Mouse (Mus musculus) MEL (cell line): ENCODE results near the gene Rapgef4. TPM values are rescaled to one million over a fixed set of nuclear protein-coding genes. Genes with fewer than 3 reads are reported as not detected.

Experiments used
- DNase-seq: peaks from one replicate; pipeline ENCODE4 v3.0.0; 2011; ENCODE audit warnings: low read depth, low spot score
- H3K27ac ChIP-seq: 2 replicates; pipeline ENCODE4 v1.5.1; 2012; ENCODE audit warnings: low read depth, mild to moderate bottlenecking, control low read depth, low read length, moderate library complexity; ENCODE audit not compliant: control insufficient read depth
- H3K27me3 ChIP-seq, 2 experiments: fragments of 150-350 bp in 1 of 2; sonication (generic) in 1 of 2; 2 replicates each; pipeline ENCODE4 v1.6.1; 2012; ENCODE audit warnings: low read length in 2 of 2, mild to moderate bottlenecking in 2 of 2, improper control_type of control experiment in 1 of 2, moderate library complexity in 1 of 2; ENCODE audit not compliant: insufficient read depth in 2 of 2, control insufficient read depth in 1 of 2
- H3K36me3 ChIP-seq, 2 experiments: 2 replicates each; pipeline ENCODE4 v1.6.1; 2012 to 2014; ENCODE audit warnings: low read length in 2 of 2, improper control_type of control experiment in 1 of 2, inconsistent platforms in 1 of 2, mild to moderate bottlenecking in 1 of 2; ENCODE audit not compliant: insufficient read depth in 2 of 2, control insufficient read depth in 1 of 2
- H3K4me1 ChIP-seq, 2 experiments: fragments of 150-350 bp in 1 of 2; sonication (generic) in 1 of 2; 2 replicates each; pipeline ENCODE4 v1.6.1; 2012; ENCODE audit warnings: low read length in 2 of 2, improper control_type of control experiment in 1 of 2, mild to moderate bottlenecking in 1 of 2; ENCODE audit not compliant: insufficient read depth in 2 of 2, control insufficient read depth in 1 of 2
- H3K4me3 ChIP-seq, 2 experiments: fragments of 150-350 bp in 1 of 2; sonication (generic) in 1 of 2; 2 replicates each; pipeline ENCODE4 v1.5.1; 2012; ENCODE audit warnings: low read depth in 2 of 2, low read length in 2 of 2, mild to moderate bottlenecking in 2 of 2, moderate library complexity in 2 of 2, control low read depth in 1 of 2, improper control_type of control experiment in 1 of 2; ENCODE audit not compliant: control insufficient read depth in 1 of 2, insufficient read depth in 1 of 2
- H3K79me2 ChIP-seq: 2 replicates; pipeline ENCODE4 v1.6.1; 2012; ENCODE audit warnings: mild to moderate bottlenecking, low read length, moderate library complexity; ENCODE audit not compliant: control insufficient read depth, poor library complexity, insufficient read depth
- H3K9ac ChIP-seq: 2 replicates; pipeline ENCODE4 v1.6.1; 2012; ENCODE audit warnings: low read depth, mild to moderate bottlenecking, control low read depth, low read length, moderate library complexity; ENCODE audit not compliant: control insufficient read depth, poor library complexity, severe bottlenecking
- H3K9me3 ChIP-seq: fragments of 150-350 bp; sonication (generic); replicated peaks from 2 replicates; pipeline ENCODE4 v1.6.1; 2012; ENCODE audit warnings: mild to moderate bottlenecking, low read length, improper control_type of control experiment, moderate library complexity; ENCODE audit not compliant: insufficient read depth
- BHLHE40 ChIP-seq: IDR thresholded peaks from 2 replicates; pipeline ENCODE4 v1.6.1; 2012; ENCODE audit warnings: low read depth, mild to moderate bottlenecking, inconsistent platforms, low read length, improper control_type of control experiment, borderline replicate concordance
- CHD2 ChIP-seq: IDR thresholded peaks from 2 replicates; pipeline ENCODE4 v1.6.1; 2011; ENCODE audit warnings: low read length, improper control_type of control experiment
- E2F4 ChIP-seq: IDR thresholded peaks from 2 replicates; pipeline ENCODE4 v1.6.1; 2011; ENCODE audit warnings: low read depth, low read length, improper control_type of control experiment, borderline replicate concordance
- ELF1 ChIP-seq: IDR thresholded peaks from 2 replicates; pipeline ENCODE4 v1.6.1; 2014; ENCODE audit warnings: low read depth, mild to moderate bottlenecking, inconsistent platforms, low read length, improper control_type of control experiment, moderate library complexity
- EP300 ChIP-seq, 2 experiments: IDR thresholded peaks; 2 replicates each; pipeline ENCODE4 v1.6.1; 2011; ENCODE audit warnings: improper control_type of control experiment in 2 of 2, low read length in 2 of 2, low read depth in 1 of 2, mild to moderate bottlenecking in 1 of 2
- ETS1 ChIP-seq: IDR thresholded peaks from 2 replicates; pipeline ENCODE4 v1.6.1; 2012; ENCODE audit warnings: low read depth, mild to moderate bottlenecking, inconsistent platforms, low read length, improper control_type of control experiment, moderate library complexity
- MAFK ChIP-seq: IDR thresholded peaks from 2 replicates; pipeline ENCODE4 v1.6.1; 2011; ENCODE audit warnings: low read depth, mild to moderate bottlenecking, low read length, improper control_type of control experiment, borderline replicate concordance
- MAX ChIP-seq: IDR thresholded peaks from 2 replicates; pipeline ENCODE4 v1.6.1; 2011; ENCODE audit warnings: low read length, improper control_type of control experiment
- MAZ ChIP-seq: IDR thresholded peaks from 2 replicates; pipeline ENCODE4 v1.6.1; 2012; ENCODE audit warnings: low read depth, mild to moderate bottlenecking, inconsistent platforms, low read length, improper control_type of control experiment
- MEF2A ChIP-seq: IDR thresholded peaks from 2 replicates; pipeline ENCODE4 v1.6.1; 2014; ENCODE audit warnings: low read depth, mild to moderate bottlenecking, inconsistent platforms, low read length, improper control_type of control experiment; ENCODE audit not compliant: poor library complexity, insufficient replicate concordance, severe bottlenecking; ENCODE audit errors: extremely low read depth
- MYB ChIP-seq: IDR thresholded peaks from 2 replicates; pipeline ENCODE4 v1.6.1; 2011; ENCODE audit warnings: mild to moderate bottlenecking, low read depth, low read length, improper control_type of control experiment
- MYC ChIP-seq: IDR thresholded peaks from 2 replicates; pipeline ENCODE4 v1.6.1; 2011; ENCODE audit warnings: low read depth, mild to moderate bottlenecking, low read length, improper control_type of control experiment, moderate library complexity
- NELFE ChIP-seq: IDR thresholded peaks from 2 replicates; pipeline ENCODE4 v1.6.1; 2011; ENCODE audit warnings: low read depth, low read length, improper control_type of control experiment
- NRF1 ChIP-seq: IDR thresholded peaks from 2 replicates; pipeline ENCODE4 v1.6.1; 2014; ENCODE audit warnings: low read depth, mild to moderate bottlenecking, inconsistent platforms, low read length, improper control_type of control experiment, moderate library complexity; ENCODE audit not compliant: poor library complexity, insufficient read depth, severe bottlenecking
- POLR2A ChIP-seq, 2 experiments: IDR thresholded peaks; 2 replicates each; pipeline ENCODE4 v1.6.1; 2011 to 2012; ENCODE audit warnings: low read length in 2 of 2, mild to moderate bottlenecking in 2 of 2, control low read depth in 1 of 2, improper control_type of control experiment in 1 of 2, low read depth in 1 of 2, moderate library complexity in 1 of 2; ENCODE audit not compliant: control insufficient read depth in 1 of 2, insufficient read depth in 1 of 2, poor library complexity in 1 of 2
- POLR2AphosphoS5 ChIP-seq: IDR thresholded peaks from 2 replicates; pipeline ENCODE4 v1.6.1; 2012; ENCODE audit warnings: low read depth, borderline replicate concordance, mild to moderate bottlenecking, inconsistent platforms, low read length, moderate library complexity, mixed read lengths
- RAD21 ChIP-seq: IDR thresholded peaks from 2 replicates; pipeline ENCODE4 v1.6.1; 2011; ENCODE audit warnings: mild to moderate bottlenecking, low read depth, low read length, improper control_type of control experiment
- SMC3 ChIP-seq: IDR thresholded peaks from 2 replicates; pipeline ENCODE4 v1.6.1; 2011; ENCODE audit warnings: low read depth, low read length, improper control_type of control experiment
- TAL1 ChIP-seq: IDR thresholded peaks from 2 replicates; pipeline ENCODE4 v1.6.1; 2012; ENCODE audit warnings: mild to moderate bottlenecking, inconsistent platforms, low read length, moderate library complexity, mixed read lengths
- TBP ChIP-seq: IDR thresholded peaks from 2 replicates; pipeline ENCODE4 v1.8.0; 2011; ENCODE audit warnings: low read depth, low read length, improper control_type of control experiment
- TCF12 ChIP-seq: IDR thresholded peaks from 2 replicates; pipeline ENCODE4 v1.6.1; 2014; ENCODE audit warnings: low read depth, mild to moderate bottlenecking, inconsistent platforms, low read length, improper control_type of control experiment, moderate library complexity
- UBTF ChIP-seq: IDR thresholded peaks from 2 replicates; pipeline ENCODE4 v1.6.1; 2012; ENCODE audit warnings: low read depth, mild to moderate bottlenecking, inconsistent platforms, low read length, improper control_type of control experiment, moderate library complexity, borderline replicate concordance; ENCODE audit not compliant: insufficient read depth
- USF2 ChIP-seq, 2 experiments: IDR thresholded peaks; 2 replicates each; pipeline ENCODE4 v1.6.1; 2011 to 2012; ENCODE audit warnings: improper control_type of control experiment in 2 of 2, low read length in 2 of 2, borderline replicate concordance in 1 of 2, inconsistent platforms in 1 of 2, low read depth in 1 of 2, mild to moderate bottlenecking in 1 of 2; ENCODE audit not compliant: insufficient read depth in 1 of 2
- ZNF384 ChIP-seq: IDR thresholded peaks from 2 replicates; pipeline ENCODE4 v1.6.1; 2012; ENCODE audit warnings: low read depth, mild to moderate bottlenecking, inconsistent platforms, low read length, improper control_type of control experiment
- polyA plus RNA-seq, 2 experiments: library from polyadenylated mRNA; stranded (reverse) in 1 of 2; unstranded in 1 of 2; fragments of >175 nt in 1 of 2; fragments of >200 nt in 1 of 2; gene quantifications; 2 replicates each; pipeline versions ENCODE4 v1.2.1 to v1.2.4; 2012; ENCODE audit warnings: low replicate concordance in 2 of 2, low read depth in 1 of 2; ENCODE audit not compliant: insufficient read length in 2 of 2, insufficient read depth in 1 of 2, missing spikeins in 1 of 2
- total RNA-seq: library from RNA; depleted of rRNA; stranded (reverse); fragments of 300-350 nt; gene quantifications from 2 replicates; pipeline ENCODE4 v1.2.3, GENCODE M21; 2012

Gene Rapgef4
- total and polyA plus RNA-seq, 3 experiments: not detected

- TF ChIP-seq MAX: no peak
- no peak for TF ChIP-seq SMC3
- TF ChIP-seq ZNF384: no peak
- TF ChIP-seq MEF2A: no peak
- TF ChIP-seq TCF12: no peak
- no peak for TF ChIP-seq POLR2A (IDR thresholded peaks at IDR 0.05; ENCODE audit: control insufficient read depth in 1 of 2, insufficient read depth in 1 of 2, low read depth in 1 of 2, low read length in 2 of 2, poor library complexity in 1 of 2)
- TF ChIP-seq TAL1: no peak
- TF ChIP-seq NRF1: no peak
- no peak for TF ChIP-seq RAD21
- no peak for TF ChIP-seq MAFK
- no peak for TF ChIP-seq ELF1
- TF ChIP-seq E2F4: no peak
- no peak for TF ChIP-seq USF2 (IDR thresholded peaks at IDR 0.05; ENCODE audit: borderline replicate concordance in 1 of 2, insufficient read depth in 1 of 2, low read depth in 1 of 2, low read length in 2 of 2)
- no peak for TF ChIP-seq MYB
- TF ChIP-seq MYC: no peak
- TF ChIP-seq BHLHE40: no peak
- no peak for TF ChIP-seq POLR2AphosphoS5
- H3K4me3 ChIP-seq: no peak overlapping the region
Measured at GRCm38 (mm10) chr2:72129612-72130311, 148.7 kb downstream of the Rapgef4 start.

GRCm38 (mm10) chr2:72132222-72132621 lies 151.2 kb downstream of the Rapgef4 start:
- DNase-seq: no peak
- Histone ChIP-seq H3K9me3 (no peaks in the 10 kb centered on the region), H3K4me3 (no peak overlapping the region), H3K4me1 (no peaks in the 10 kb centered on the region), H3K27me3 (peaks cover 7% of the 10 kb centered on the region in 2 experiments), H3K9ac (no peak overlapping the region), H3K36me3 (no peaks in the 10 kb centered on the region), H3K79me2 (no peaks in the 10 kb centered on the region), H3K27ac (no peak overlapping the region)
- TF ChIP-seq TBP: no peak
- TF ChIP-seq ETS1: no peak
- TF ChIP-seq MAZ: no peak
- no peak for TF ChIP-seq POLR2AphosphoS5
- TF ChIP-seq RAD21: no peak
- no peak for TF ChIP-seq MYC
- no peak for TF ChIP-seq NELFE
- no peak for TF ChIP-seq TCF12
- TF ChIP-seq BHLHE40: no peak
- TF ChIP-seq CHD2: no peak
- TF ChIP-seq UBTF: no peak
- no peak for TF ChIP-seq EP300 (IDR thresholded peaks at IDR 0.05; ENCODE audit: low read depth in 1 of 2, low read length in 2 of 2)
- no peak for TF ChIP-seq E2F4

More at GRCm38 (mm10) chr2:72129612-72130311, 148.7 kb downstream of the Rapgef4 start:
- Histone ChIP-seq H3K9me3 (no peaks in the 10 kb centered on the region), H3K9ac (no peak overlapping the region), H3K27me3 (peaks cover 0 to 2% of the 10 kb centered on the region in 2 experiments; a peak in 3 of 4 replicates), H3K36me3 (no peaks in the 10 kb centered on the region), H3K79me2 (no peaks in the 10 kb centered on the region), H3K4me1 (no peaks in the 10 kb centered on the region), H3K27ac (no peak overlapping the region)
- DNase-seq: no peak
